Mouse (Mus musculus): Measurements from ENCODE around the gene Dpp6. TPM values are rescaled to one million over a fixed set of nuclear protein-coding genes. Genes with fewer than 3 reads are reported as not detected.

The Dpp6 gene
- polyA plus RNA-seq, 1 experiment from 2014 or later: 3.1 TPM

GRCm38 (mm10) chr5:27034858-27035257 lies 217.9 kb downstream of the Dpp6 start:
- no peak overlapping the region for H3K27ac ChIP-seq (ENCODE audit: low read length)
- no peak overlapping the region for H3K4me3 ChIP-seq (ENCODE audit: low read depth, low read length)
- H3K36me3 ChIP-seq (ENCODE audit: control insufficient read depth, insufficient read depth, low read length): no peaks in the 10 kb centered on the region
- no peak overlapping the region for H3K9ac ChIP-seq (replicated peaks; ENCODE audit: low read depth, low read length)
- ATAC-seq (ENCODE audit: insufficient number of reproducible peaks, insufficient read depth, low FRiP score, low read depth): no peak
- no peaks in the 10 kb centered on the region for H3K9me3 ChIP-seq (ENCODE audit: control insufficient read depth, low read depth, low read length)
- no peaks in the 10 kb centered on the region for H3K4me1 ChIP-seq (ENCODE audit: control insufficient read depth, insufficient read depth, low read length)
- no peak overlapping the region for H3K4me2 ChIP-seq (replicated peaks; ENCODE audit: low read depth, low read length)
- H3K27me3 ChIP-seq (ENCODE audit: control insufficient read depth, insufficient read depth, low read length): no peaks in the 10 kb centered on the region
- WGBS: 58% methylated on average over 4 of the region's 4 CpGs

GRCm38 (mm10) chr5:27035291-27035690 lies 218.3 kb downstream of the Dpp6 start:
- H3K27ac ChIP-seq (ENCODE audit: low read length): no peak overlapping the region
- no peaks in the 10 kb centered on the region for H3K36me3 ChIP-seq (ENCODE audit: control insufficient read depth, insufficient read depth, low read length)
- H3K9me3 ChIP-seq (ENCODE audit: control insufficient read depth, low read depth, low read length): no peaks in the 10 kb centered on the region
- H3K4me1 ChIP-seq (ENCODE audit: control insufficient read depth, insufficient read depth, low read length): no peaks in the 10 kb centered on the region
- H3K27me3 ChIP-seq (ENCODE audit: control insufficient read depth, insufficient read depth, low read length): no peaks in the 10 kb centered on the region
- ATAC-seq (ENCODE audit: insufficient number of reproducible peaks, insufficient read depth, low FRiP score, low read depth): no peak
- H3K4me2 ChIP-seq (replicated peaks; ENCODE audit: low read depth, low read length): no peak overlapping the region
- 34% methylated on average over 1 of the region's 1 CpGs for WGBS
- H3K9ac ChIP-seq (replicated peaks; ENCODE audit: low read depth, low read length): no peak overlapping the region
- no peak overlapping the region for H3K4me3 ChIP-seq (ENCODE audit: low read depth, low read length)

DNA sequence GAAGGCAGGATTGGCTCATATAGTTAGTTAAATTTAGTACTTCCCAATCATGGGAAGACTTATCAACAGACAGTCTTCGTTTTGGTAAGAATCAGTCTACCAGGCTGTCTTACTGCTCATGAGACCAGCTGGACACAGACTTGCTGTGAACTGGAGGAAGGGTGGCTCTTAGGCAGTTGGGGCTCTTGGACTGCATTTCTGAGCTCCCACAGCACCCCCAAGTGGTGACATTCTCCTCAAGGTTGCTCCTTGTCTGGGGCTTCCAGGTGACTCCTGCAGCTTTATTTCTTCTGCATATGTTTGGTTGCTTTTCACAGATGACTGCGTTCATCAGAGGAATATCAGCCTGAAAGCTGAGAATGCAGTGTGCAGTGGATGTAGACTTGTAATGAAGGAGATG lies 218.9 kb downstream of the Dpp6 start:
- Histone ChIP-seq H3K9ac (replicated peaks; ENCODE audit: low read depth, low read length) (no peak overlapping the region), H3K36me3 (ENCODE audit: control insufficient read depth, insufficient read depth, low read length) (no peaks in the 10 kb centered on the region), H3K4me3 (ENCODE audit: low read depth, low read length) (no peak overlapping the region), H3K27me3 (ENCODE audit: control insufficient read depth, insufficient read depth, low read length) (no peaks in the 10 kb centered on the region), H3K4me2 (replicated peaks; ENCODE audit: low read depth, low read length) (no peak overlapping the region), H3K4me1 (ENCODE audit: control insufficient read depth, insufficient read depth, low read length) (no peaks in the 10 kb centered on the region), H3K27ac (ENCODE audit: low read length) (no peak overlapping the region), H3K9me3 (ENCODE audit: control insufficient read depth, low read depth, low read length) (no peaks in the 10 kb centered on the region)
- ATAC-seq (ENCODE audit: insufficient number of reproducible peaks, insufficient read depth, low FRiP score, low read depth): no peak
- 21% methylated on average over 2 of the region's 2 CpGs for WGBS

GRCm38 (mm10) chr5:27037796-27038195 lies 220.8 kb downstream of the Dpp6 start:
- Histone ChIP-seq H3K27me3 (ENCODE audit: control insufficient read depth, insufficient read depth, low read length) (no peaks in the 10 kb centered on the region), H3K9me3 (ENCODE audit: control insufficient read depth, low read depth, low read length) (no peaks in the 10 kb centered on the region), H3K4me3 (ENCODE audit: low read depth, low read length) (no peak overlapping the region), H3K27ac (ENCODE audit: low read length) (no peak overlapping the region), H3K9ac (replicated peaks; ENCODE audit: low read depth, low read length) (no peak overlapping the region), H3K4me1 (ENCODE audit: control insufficient read depth, insufficient read depth, low read length) (no peaks in the 10 kb centered on the region), H3K36me3 (ENCODE audit: control insufficient read depth, insufficient read depth, low read length) (no peaks in the 10 kb centered on the region), H3K4me2 (replicated peaks; ENCODE audit: low read depth, low read length) (no peak overlapping the region)
- no peak for ATAC-seq (ENCODE audit: insufficient number of reproducible peaks, insufficient read depth, low FRiP score, low read depth)
- WGBS: 66% methylated on average over 5 of the region's 5 CpGs

DNA sequence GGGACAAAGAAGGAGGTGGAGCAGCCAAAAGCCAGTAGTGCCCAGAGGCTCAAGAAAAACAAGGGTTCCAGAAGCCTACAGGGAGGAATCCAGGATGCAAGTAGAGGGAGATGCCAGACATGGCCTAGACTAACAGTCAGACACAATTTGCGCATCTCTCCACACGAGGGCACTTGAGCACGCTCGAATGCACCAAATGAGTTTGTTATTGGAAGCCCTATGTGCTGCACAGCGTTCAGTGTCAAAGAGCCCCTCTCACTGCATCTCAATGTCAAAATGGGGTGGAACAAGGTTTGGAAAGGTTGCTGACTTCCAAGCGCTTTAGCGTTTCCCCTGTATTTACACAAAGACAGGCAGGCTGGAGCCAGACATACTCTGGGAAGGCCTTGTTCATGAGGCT lies 231.2 kb downstream of the Dpp6 start:
- WGBS: 28% methylated on average over 7 of the region's 7 CpGs
- H3K9ac ChIP-seq (replicated peaks; ENCODE audit: low read depth, low read length): no peak overlapping the region
- H3K4me2 ChIP-seq (replicated peaks; ENCODE audit: low read depth, low read length): no peak overlapping the region
- no peak overlapping the region for H3K4me3 ChIP-seq (ENCODE audit: low read depth, low read length)
- H3K4me1 ChIP-seq (ENCODE audit: control insufficient read depth, insufficient read depth, low read length): no peaks in the 10 kb centered on the region
- ATAC-seq (ENCODE audit: insufficient number of reproducible peaks, insufficient read depth, low FRiP score, low read depth): no peak
- H3K36me3 ChIP-seq (ENCODE audit: control insufficient read depth, insufficient read depth, low read length): no peaks in the 10 kb centered on the region
- H3K9me3 ChIP-seq (ENCODE audit: control insufficient read depth, low read depth, low read length): no peaks in the 10 kb centered on the region
- 0 out of 2 replicates have a peak, but pooled peaks cover 17% of the 10 kb centered on the region for H3K27me3 ChIP-seq (ENCODE audit: control insufficient read depth, insufficient read depth, low read length)
- no peak overlapping the region for H3K27ac ChIP-seq (ENCODE audit: low read length)

DNA sequence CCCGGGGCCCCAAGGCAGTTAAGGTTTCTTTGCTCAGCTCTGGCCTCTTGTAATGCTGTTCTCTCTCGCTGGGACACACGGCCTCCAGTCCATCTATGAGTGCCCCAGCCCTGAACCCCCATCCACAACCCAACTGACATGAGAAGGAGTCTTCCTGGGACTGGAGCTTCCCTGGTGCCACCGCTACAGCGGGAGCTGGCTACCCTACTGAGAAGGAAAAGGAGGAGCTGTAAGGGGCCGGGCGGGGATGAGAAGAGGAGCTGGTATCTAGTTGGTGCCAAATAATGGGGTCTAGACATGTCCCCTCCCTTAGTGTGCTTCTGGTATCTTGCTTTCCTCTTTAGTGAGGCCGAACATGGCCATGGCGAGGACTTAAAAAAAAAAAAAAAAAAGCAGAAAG lies 231.9 kb downstream of the Dpp6 start:
- H3K4me1 ChIP-seq (ENCODE audit: control insufficient read depth, insufficient read depth, low read length): no peaks in the 10 kb centered on the region
- WGBS: 5% methylated on average over 9 of the region's 9 CpGs
- H3K36me3 ChIP-seq (ENCODE audit: control insufficient read depth, insufficient read depth, low read length): no peaks in the 10 kb centered on the region
- peak overlapping the region; percentile 35; the same call in 1 of the 2 replicates for H3K4me2 ChIP-seq (replicated peaks; ENCODE audit: low read depth, low read length)
- H3K9me3 ChIP-seq (ENCODE audit: control insufficient read depth, low read depth, low read length): no peaks in the 10 kb centered on the region
- H3K27me3 ChIP-seq (ENCODE audit: control insufficient read depth, insufficient read depth, low read length): 0 out of 2 replicates have a peak, but pooled peaks cover 17% of the 10 kb centered on the region
- peak overlapping the region; percentile 18; the same call in 1 of the 2 replicates for H3K4me3 ChIP-seq (ENCODE audit: low read depth, low read length)
- H3K27ac ChIP-seq (ENCODE audit: low read length): no peak overlapping the region
- no peak for ATAC-seq (ENCODE audit: insufficient number of reproducible peaks, insufficient read depth, low FRiP score, low read depth)
- no peak overlapping the region for H3K9ac ChIP-seq (replicated peaks; ENCODE audit: low read depth, low read length)

GRCm38 (mm10) chr5:27049341-27050091 lies 232.5 kb downstream of the Dpp6 start:
- H3K27me3 ChIP-seq (ENCODE audit: control insufficient read depth, insufficient read depth, low read length): 0 out of 2 replicates have a peak, but pooled peaks cover 17% of the 10 kb centered on the region
- WGBS: 3% methylated on average over 52 of the region's 55 CpGs
- H3K4me3 ChIP-seq (ENCODE audit: low read depth, low read length): peak overlapping the region; percentile 18; the same call in 1 of the 2 replicates
- H3K27ac ChIP-seq (ENCODE audit: low read length): no peak overlapping the region
- H3K9ac ChIP-seq (replicated peaks; ENCODE audit: low read depth, low read length): no peak overlapping the region
- no peaks in the 10 kb centered on the region for H3K4me1 ChIP-seq (ENCODE audit: control insufficient read depth, insufficient read depth, low read length)
- ATAC-seq (ENCODE audit: insufficient number of reproducible peaks, insufficient read depth, low FRiP score, low read depth): no peak
- no peaks in the 10 kb centered on the region for H3K9me3 ChIP-seq (ENCODE audit: control insufficient read depth, low read depth, low read length)
- H3K4me2 ChIP-seq (replicated peaks; ENCODE audit: low read depth, low read length): peak overlapping the region; percentile 35
- H3K36me3 ChIP-seq (ENCODE audit: control insufficient read depth, insufficient read depth, low read length): no peaks in the 10 kb centered on the region

DNA sequence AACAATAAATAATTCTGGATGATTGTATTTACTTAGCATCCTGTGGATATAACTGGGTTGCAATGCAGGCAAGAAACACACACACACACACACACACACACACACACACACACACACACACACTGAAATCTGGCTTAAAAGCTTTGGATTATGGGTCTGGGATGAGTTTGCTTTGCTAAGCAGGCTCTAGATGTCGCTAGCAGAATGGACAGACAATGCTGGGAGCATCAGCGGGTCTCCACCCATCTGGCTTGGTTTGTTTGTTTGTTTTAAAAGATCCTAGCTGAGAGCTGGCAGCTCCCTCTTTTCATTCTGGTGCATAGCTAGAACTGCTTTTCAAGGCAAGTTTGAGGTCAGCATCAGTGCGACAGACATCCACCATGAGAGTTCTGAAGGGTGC lies 234.2 kb downstream of the Dpp6 start:
- Histone ChIP-seq H3K4me2 (replicated peaks; ENCODE audit: low read depth, low read length) (no peak overlapping the region), H3K36me3 (ENCODE audit: control insufficient read depth, insufficient read depth, low read length) (no peaks in the 10 kb centered on the region), H3K27me3 (ENCODE audit: control insufficient read depth, insufficient read depth, low read length) (0 out of 2 replicates have a peak, but pooled peaks cover 17% of the 10 kb centered on the region), H3K9me3 (ENCODE audit: control insufficient read depth, low read depth, low read length) (no peaks in the 10 kb centered on the region), H3K9ac (replicated peaks; ENCODE audit: low read depth, low read length) (no peak overlapping the region), H3K4me3 (ENCODE audit: low read depth, low read length) (no peak overlapping the region), H3K27ac (ENCODE audit: low read length) (no peak overlapping the region), H3K4me1 (ENCODE audit: control insufficient read depth, insufficient read depth, low read length) (no peaks in the 10 kb centered on the region)
- ATAC-seq (ENCODE audit: insufficient number of reproducible peaks, insufficient read depth, low FRiP score, low read depth): no peak
- WGBS: 37% methylated on average over 3 of the region's 3 CpGs

DNA sequence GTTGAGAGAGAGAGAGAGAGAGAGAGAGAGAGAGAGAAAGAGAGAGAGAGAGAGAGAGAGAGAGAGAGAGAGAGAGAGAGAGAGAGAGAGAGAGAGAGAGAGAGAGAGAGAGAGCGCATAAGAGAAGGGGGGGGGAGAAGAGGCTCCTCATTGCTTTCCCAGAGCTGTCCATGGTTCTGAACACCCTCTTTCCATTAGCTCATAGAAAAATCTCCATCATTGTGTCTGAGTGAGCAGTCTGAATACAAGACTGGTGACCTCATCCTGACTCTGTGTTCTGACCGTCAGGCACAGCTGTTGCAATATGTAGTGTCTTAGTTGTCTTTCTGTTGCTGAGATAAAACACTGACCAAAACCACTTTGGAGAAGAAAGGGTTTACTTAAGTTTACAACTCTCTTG lies 235.4 kb downstream of the Dpp6 start:
- Histone ChIP-seq H3K9ac (replicated peaks; ENCODE audit: low read depth, low read length) (no peak overlapping the region), H3K4me1 (ENCODE audit: control insufficient read depth, insufficient read depth, low read length) (no peaks in the 10 kb centered on the region), H3K27ac (ENCODE audit: low read length) (no peak overlapping the region), H3K36me3 (ENCODE audit: control insufficient read depth, insufficient read depth, low read length) (no peaks in the 10 kb centered on the region), H3K27me3 (ENCODE audit: control insufficient read depth, insufficient read depth, low read length) (0 out of 2 replicates have a peak, but pooled peaks cover 17% of the 10 kb centered on the region), H3K9me3 (ENCODE audit: control insufficient read depth, low read depth, low read length) (no peaks in the 10 kb centered on the region), H3K4me3 (ENCODE audit: low read depth, low read length) (no peak overlapping the region), H3K4me2 (replicated peaks; ENCODE audit: low read depth, low read length) (no peak overlapping the region)
- no peak for ATAC-seq (ENCODE audit: insufficient number of reproducible peaks, insufficient read depth, low FRiP score, low read depth)
- 23% methylated on average over 2 of the region's 2 CpGs for WGBS

Measured in stomach, embryonic 14.5 days (tissue).